Mouse (Mus musculus) bone marrow, adult 2 months (tissue): ENCODE measurements around the gene Fam186a. TPM values are rescaled to one million over a fixed set of nuclear protein-coding genes. Genes with fewer than 3 reads are reported as not detected.
"Not testable (repeated sequence)": the region's sequence is repeated elsewhere in the genome, so short reads cannot be mapped to it uniquely, and the experiment has no call there.

ENCODE experiments used
- H3K27ac ChIP-seq: fragments of 200-500 bp; 2 replicates; pipeline ENCODE4 v1.5.1; 2012; ENCODE audit warnings: low read depth, mild to moderate bottlenecking, control low read depth, inconsistent platforms, low read length; ENCODE audit not compliant: control insufficient read depth, poor library complexity, insufficient read depth
- H3K4me1 ChIP-seq: fragments of 200-500 bp; 2 replicates; pipeline ENCODE4 v1.6.1; 2011; ENCODE audit warnings: low read length; ENCODE audit not compliant: control insufficient read depth, insufficient read depth
- H3K4me3 ChIP-seq: fragments of 200-500 bp; replicated peaks from 2 replicates; pipeline ENCODE3; 2011; ENCODE audit warnings: mild to moderate bottlenecking, low read depth, low read length, control low read depth; ENCODE audit not compliant: control insufficient read depth
- CTCF ChIP-seq: fragments of 200-500 bp; IDR thresholded peaks from 2 replicates; pipeline ENCODE4 v1.5.1; 2011; ENCODE audit warnings: low read length, control low read depth; ENCODE audit not compliant: control insufficient read depth, insufficient read depth
- POLR2A ChIP-seq: fragments of 200-500 bp; IDR thresholded peaks from 2 replicates; pipeline ENCODE4 v1.6.1; 2011; ENCODE audit warnings: low read depth, mild to moderate bottlenecking, control low read depth, low read length, borderline replicate concordance; ENCODE audit not compliant: control insufficient read depth
- WGBS: fragments of 180-500 bp; shearing (Covaris S2); methylation state at CpG from one replicate; pipeline ENCODE4 v1.1.7; 2018; 5-methylcytosine and 5-hydroxymethylcytosine counted together
- polyA plus RNA-seq: library from polyadenylated mRNA; stranded (reverse); fragments of >200 nt; gene quantifications from 2 replicates; pipeline ENCODE4 v1.2.4, GENCODE M21; 2011; ENCODE audit warnings: low replicate concordance; ENCODE audit not compliant: missing spikeins, insufficient read depth, insufficient read length

The Fam186a gene
- polyA plus RNA-seq, 1 experiment: not detected

GRCm38 (mm10) chr15:99891355-99891754 is 75.5 kb downstream of the Fam186a start:
- TF ChIP-seq CTCF (no peak), POLR2A (no peak)
- 61% methylated on average over 3 of the region's 3 CpGs for WGBS
- H3K4me3 ChIP-seq: no peak overlapping the region
- H3K4me1 ChIP-seq: no peaks in the 10 kb centered on the region; the same call in 1 of the 2 replicates
- peak overlapping the region; percentile 36; the same call in 1 of the 2 replicates for H3K27ac ChIP-seq

- no peaks in the 10 kb centered on the region; the same call in 1 of the 2 replicates for H3K4me1 ChIP-seq
- TF ChIP-seq POLR2A: no peak
- no peak for TF ChIP-seq CTCF
- peak overlapping the region; percentile 36; the same call in 1 of the 2 replicates for H3K27ac ChIP-seq
- WGBS: 22% methylated on average over 19 of the region's 19 CpGs
- H3K4me3 ChIP-seq: no peak overlapping the region
Measured at GRCm38 (mm10) chr15:99890412-99891236, 76.2 kb downstream of the Fam186a start.

- Histone ChIP-seq H3K4me3 (no peak overlapping the region), H3K4me1 (no peaks in the 10 kb centered on the region; the same call in 1 of the 2 replicates), H3K27ac (no peak overlapping the region)
- WGBS: 56% methylated on average over 8 of the region's 8 CpGs
- TF ChIP-seq POLR2A: no peak
- TF ChIP-seq CTCF: no peak
Measured at GRCm38 (mm10) chr15:99889275-99889874, 77.5 kb downstream of the Fam186a start.

GRCm38 (mm10) chr15:99887130-99887529 is 79.7 kb downstream of the Fam186a start:
- H3K4me1 ChIP-seq, H3K27ac ChIP-seq, H3K4me3 ChIP-seq: not testable (repeated sequence)
- WGBS: 83% methylated on average over 2 of the region's 2 CpGs

GRCm38 (mm10) chr15:99884038-99884437 is 82.8 kb downstream of the Fam186a start:
- Histone ChIP-seq H3K4me1 (no peaks in the 10 kb centered on the region), H3K4me3 (no peak overlapping the region), H3K27ac (no peak overlapping the region)
- no peak for TF ChIP-seq CTCF
- TF ChIP-seq POLR2A: no peak
- 83% methylated on average over 12 of the region's 12 CpGs for WGBS

GRCm38 (mm10) chr15:99878541-99878940 is 88.3 kb downstream of the Fam186a start:
- WGBS: 91% methylated on average over 5 of the region's 5 CpGs
- H3K4me1 ChIP-seq: no peaks in the 10 kb centered on the region
- H3K4me3 ChIP-seq: no peak overlapping the region
- no peak overlapping the region for H3K27ac ChIP-seq
- TF ChIP-seq CTCF (no peak), POLR2A (no peak)

- WGBS: 1% methylated on average over 37 of the region's 38 CpGs
- Histone ChIP-seq H3K4me3 (peak within 1 kb of the TSS; percentile 62), H3K27ac (no peak within 1 kb of the TSS), H3K4me1 (no peaks in the 10 kb centered on the region)
- TF ChIP-seq CTCF (no peak), POLR2A (no peak)
Measured at GRCm38 (mm10) chr15:99875334-99875869, 91.5 kb downstream of the Fam186a start, which contains the start of gene Lima1. Lima1 (minus strand) TSS chr15:99875456.

- peak overlapping the region; percentile 62 for H3K4me3 ChIP-seq
- no peak for TF ChIP-seq CTCF
- TF ChIP-seq POLR2A: no peak
Measured at GRCm38 (mm10) chr15:99874612-99875333, 92.1 kb downstream of the Fam186a start.

More at GRCm38 (mm10) chr15:99874612-99875333, 92.1 kb downstream of the Fam186a start:
- 4% methylated on average over 30 of the region's 30 CpGs for WGBS
- Histone ChIP-seq H3K4me1 (no peaks in the 10 kb centered on the region), H3K27ac (no peak overlapping the region)
